Mouse (Mus musculus) MEL (cell line): ENCODE data around the gene Prps1l3. TPM values are rescaled to one million over a fixed set of nuclear protein-coding genes. Genes with fewer than 3 reads are reported as not detected.

Source experiments
- DNase-seq: peaks from one replicate; pipeline ENCODE4 v3.0.0; 2011; ENCODE audit warnings: low read depth, low spot score
- H3K27ac ChIP-seq: 2 replicates; pipeline ENCODE4 v1.5.1; 2012; ENCODE audit warnings: low read depth, mild to moderate bottlenecking, control low read depth, low read length, moderate library complexity; ENCODE audit not compliant: control insufficient read depth
- H3K27me3 ChIP-seq, 2 experiments: fragments of 150-350 bp in 1 of 2; sonication (generic) in 1 of 2; 2 replicates each; pipeline ENCODE4 v1.6.1; 2012; ENCODE audit warnings: low read length in 2 of 2, mild to moderate bottlenecking in 2 of 2, improper control_type of control experiment in 1 of 2, moderate library complexity in 1 of 2; ENCODE audit not compliant: insufficient read depth in 2 of 2, control insufficient read depth in 1 of 2
- H3K36me3 ChIP-seq, 2 experiments: 2 replicates each; pipeline ENCODE4 v1.6.1; 2012 to 2014; ENCODE audit warnings: low read length in 2 of 2, improper control_type of control experiment in 1 of 2, inconsistent platforms in 1 of 2, mild to moderate bottlenecking in 1 of 2; ENCODE audit not compliant: insufficient read depth in 2 of 2, control insufficient read depth in 1 of 2
- H3K4me1 ChIP-seq, 2 experiments: fragments of 150-350 bp in 1 of 2; sonication (generic) in 1 of 2; 2 replicates each; pipeline ENCODE4 v1.6.1; 2012; ENCODE audit warnings: low read length in 2 of 2, improper control_type of control experiment in 1 of 2, mild to moderate bottlenecking in 1 of 2; ENCODE audit not compliant: insufficient read depth in 2 of 2, control insufficient read depth in 1 of 2
- H3K4me3 ChIP-seq, 2 experiments: fragments of 150-350 bp in 1 of 2; sonication (generic) in 1 of 2; 2 replicates each; pipeline ENCODE4 v1.5.1; 2012; ENCODE audit warnings: low read depth in 2 of 2, low read length in 2 of 2, mild to moderate bottlenecking in 2 of 2, moderate library complexity in 2 of 2, control low read depth in 1 of 2, improper control_type of control experiment in 1 of 2; ENCODE audit not compliant: control insufficient read depth in 1 of 2, insufficient read depth in 1 of 2
- H3K79me2 ChIP-seq: 2 replicates; pipeline ENCODE4 v1.6.1; 2012; ENCODE audit warnings: mild to moderate bottlenecking, low read length, moderate library complexity; ENCODE audit not compliant: control insufficient read depth, poor library complexity, insufficient read depth
- H3K9ac ChIP-seq: 2 replicates; pipeline ENCODE4 v1.6.1; 2012; ENCODE audit warnings: low read depth, mild to moderate bottlenecking, control low read depth, low read length, moderate library complexity; ENCODE audit not compliant: control insufficient read depth, poor library complexity, severe bottlenecking
- H3K9me3 ChIP-seq: fragments of 150-350 bp; sonication (generic); replicated peaks from 2 replicates; pipeline ENCODE4 v1.6.1; 2012; ENCODE audit warnings: mild to moderate bottlenecking, low read length, improper control_type of control experiment, moderate library complexity; ENCODE audit not compliant: insufficient read depth
- CHD1 ChIP-seq: IDR thresholded peaks from 2 replicates; pipeline ENCODE4 v1.6.1; 2012; ENCODE audit warnings: low read depth, mild to moderate bottlenecking, inconsistent platforms, low read length, improper control_type of control experiment
- CHD2 ChIP-seq: IDR thresholded peaks from 2 replicates; pipeline ENCODE4 v1.6.1; 2011; ENCODE audit warnings: low read length, improper control_type of control experiment
- CTCF ChIP-seq, 3 experiments: IDR thresholded peaks in 2 of 3; conservative IDR thresholded peaks in 1 of 3; 2 replicates each; pipeline ENCODE4 v1.5.1; 2011 to 2012; ENCODE audit warnings: low read length in 3 of 3, low read depth in 2 of 3, mild to moderate bottlenecking in 2 of 3, improper control_type of control experiment in 1 of 3, inconsistent platforms in 1 of 3, mixed read lengths in 1 of 3, moderate library complexity in 1 of 3; ENCODE audit not compliant: control insufficient read depth in 1 of 3, insufficient read depth in 1 of 3, poor library complexity in 1 of 3, severe bottlenecking in 1 of 3
- E2F4 ChIP-seq: IDR thresholded peaks from 2 replicates; pipeline ENCODE4 v1.6.1; 2011; ENCODE audit warnings: low read depth, low read length, improper control_type of control experiment, borderline replicate concordance
- ELF1 ChIP-seq: IDR thresholded peaks from 2 replicates; pipeline ENCODE4 v1.6.1; 2014; ENCODE audit warnings: low read depth, mild to moderate bottlenecking, inconsistent platforms, low read length, improper control_type of control experiment, moderate library complexity
- EP300 ChIP-seq, 2 experiments: IDR thresholded peaks; 2 replicates each; pipeline ENCODE4 v1.6.1; 2011; ENCODE audit warnings: improper control_type of control experiment in 2 of 2, low read length in 2 of 2, low read depth in 1 of 2, mild to moderate bottlenecking in 1 of 2
- ETS1 ChIP-seq: IDR thresholded peaks from 2 replicates; pipeline ENCODE4 v1.6.1; 2012; ENCODE audit warnings: low read depth, mild to moderate bottlenecking, inconsistent platforms, low read length, improper control_type of control experiment, moderate library complexity
- GABPA ChIP-seq: IDR thresholded peaks from 2 replicates; pipeline ENCODE4 v1.6.1; 2012; ENCODE audit warnings: low read depth, mild to moderate bottlenecking, inconsistent platforms, low read length, improper control_type of control experiment, moderate library complexity
- GATA1 ChIP-seq: IDR thresholded peaks from 2 replicates; pipeline ENCODE4 v1.6.1; 2011; ENCODE audit warnings: low read depth, low read length, improper control_type of control experiment
- JUND ChIP-seq: IDR thresholded peaks from 2 replicates; pipeline ENCODE4 v1.6.1; 2011; ENCODE audit warnings: low read depth, mild to moderate bottlenecking, improper control_type of control experiment, low read length
- KAT2A ChIP-seq: conservative IDR thresholded peaks from 2 replicates; pipeline ENCODE4 v1.6.1; 2012; ENCODE audit warnings: low read depth, low read length, improper control_type of control experiment, inconsistent platforms
- MAFK ChIP-seq: IDR thresholded peaks from 2 replicates; pipeline ENCODE4 v1.6.1; 2011; ENCODE audit warnings: low read depth, mild to moderate bottlenecking, low read length, improper control_type of control experiment, borderline replicate concordance
- MAX ChIP-seq: IDR thresholded peaks from 2 replicates; pipeline ENCODE4 v1.6.1; 2011; ENCODE audit warnings: low read length, improper control_type of control experiment
- MAZ ChIP-seq: IDR thresholded peaks from 2 replicates; pipeline ENCODE4 v1.6.1; 2012; ENCODE audit warnings: low read depth, mild to moderate bottlenecking, inconsistent platforms, low read length, improper control_type of control experiment
- MEF2A ChIP-seq: IDR thresholded peaks from 2 replicates; pipeline ENCODE4 v1.6.1; 2014; ENCODE audit warnings: low read depth, mild to moderate bottlenecking, inconsistent platforms, low read length, improper control_type of control experiment; ENCODE audit not compliant: poor library complexity, insufficient replicate concordance, severe bottlenecking; ENCODE audit errors: extremely low read depth
- MXI1 ChIP-seq: IDR thresholded peaks from 2 replicates; pipeline ENCODE4 v1.6.1; 2011; ENCODE audit warnings: mild to moderate bottlenecking, low read depth, low read length, improper control_type of control experiment
- MYB ChIP-seq: IDR thresholded peaks from 2 replicates; pipeline ENCODE4 v1.6.1; 2011; ENCODE audit warnings: mild to moderate bottlenecking, low read depth, low read length, improper control_type of control experiment
- MYC ChIP-seq: IDR thresholded peaks from 2 replicates; pipeline ENCODE4 v1.6.1; 2011; ENCODE audit warnings: low read depth, mild to moderate bottlenecking, low read length, improper control_type of control experiment, moderate library complexity
- NRF1 ChIP-seq: IDR thresholded peaks from 2 replicates; pipeline ENCODE4 v1.6.1; 2014; ENCODE audit warnings: low read depth, mild to moderate bottlenecking, inconsistent platforms, low read length, improper control_type of control experiment, moderate library complexity; ENCODE audit not compliant: poor library complexity, insufficient read depth, severe bottlenecking
- POLR2A ChIP-seq, 2 experiments: IDR thresholded peaks; 2 replicates each; pipeline ENCODE4 v1.6.1; 2011 to 2012; ENCODE audit warnings: low read length in 2 of 2, mild to moderate bottlenecking in 2 of 2, control low read depth in 1 of 2, improper control_type of control experiment in 1 of 2, low read depth in 1 of 2, moderate library complexity in 1 of 2; ENCODE audit not compliant: control insufficient read depth in 1 of 2, insufficient read depth in 1 of 2, poor library complexity in 1 of 2
- POLR2AphosphoS5 ChIP-seq: IDR thresholded peaks from 2 replicates; pipeline ENCODE4 v1.6.1; 2012; ENCODE audit warnings: low read depth, borderline replicate concordance, mild to moderate bottlenecking, inconsistent platforms, low read length, moderate library complexity, mixed read lengths
- RAD21 ChIP-seq: IDR thresholded peaks from 2 replicates; pipeline ENCODE4 v1.6.1; 2011; ENCODE audit warnings: mild to moderate bottlenecking, low read depth, low read length, improper control_type of control experiment
- RCOR1 ChIP-seq: IDR thresholded peaks from 2 replicates; pipeline ENCODE4 v1.6.1; 2012; ENCODE audit warnings: low read depth, mild to moderate bottlenecking, inconsistent platforms, low read length, improper control_type of control experiment
- SIN3A ChIP-seq: IDR thresholded peaks from 2 replicates; pipeline ENCODE4 v1.6.1; 2012; ENCODE audit warnings: low read length, improper control_type of control experiment, inconsistent platforms
- SMC3 ChIP-seq: IDR thresholded peaks from 2 replicates; pipeline ENCODE4 v1.6.1; 2011; ENCODE audit warnings: low read depth, low read length, improper control_type of control experiment
- TAL1 ChIP-seq: IDR thresholded peaks from 2 replicates; pipeline ENCODE4 v1.6.1; 2012; ENCODE audit warnings: mild to moderate bottlenecking, inconsistent platforms, low read length, moderate library complexity, mixed read lengths
- TBP ChIP-seq: IDR thresholded peaks from 2 replicates; pipeline ENCODE4 v1.8.0; 2011; ENCODE audit warnings: low read depth, low read length, improper control_type of control experiment
- TCF12 ChIP-seq: IDR thresholded peaks from 2 replicates; pipeline ENCODE4 v1.6.1; 2014; ENCODE audit warnings: low read depth, mild to moderate bottlenecking, inconsistent platforms, low read length, improper control_type of control experiment, moderate library complexity
- UBTF ChIP-seq: IDR thresholded peaks from 2 replicates; pipeline ENCODE4 v1.6.1; 2012; ENCODE audit warnings: low read depth, mild to moderate bottlenecking, inconsistent platforms, low read length, improper control_type of control experiment, moderate library complexity, borderline replicate concordance; ENCODE audit not compliant: insufficient read depth
- USF2 ChIP-seq, 2 experiments: IDR thresholded peaks; 2 replicates each; pipeline ENCODE4 v1.6.1; 2011 to 2012; ENCODE audit warnings: improper control_type of control experiment in 2 of 2, low read length in 2 of 2, borderline replicate concordance in 1 of 2, inconsistent platforms in 1 of 2, low read depth in 1 of 2, mild to moderate bottlenecking in 1 of 2; ENCODE audit not compliant: insufficient read depth in 1 of 2
- ZKSCAN1 ChIP-seq: IDR thresholded peaks from 2 replicates; pipeline ENCODE4 v1.6.1; 2012; ENCODE audit warnings: low read depth, mild to moderate bottlenecking, inconsistent platforms, low read length, improper control_type of control experiment, moderate library complexity
- ZMIZ1 ChIP-seq: IDR thresholded peaks from 2 replicates; pipeline ENCODE4 v1.6.1; 2012; ENCODE audit warnings: low read depth, mild to moderate bottlenecking, inconsistent platforms, low read length, improper control_type of control experiment, moderate library complexity
- ZNF384 ChIP-seq: IDR thresholded peaks from 2 replicates; pipeline ENCODE4 v1.6.1; 2012; ENCODE audit warnings: low read depth, mild to moderate bottlenecking, inconsistent platforms, low read length, improper control_type of control experiment
- polyA plus RNA-seq, 2 experiments: library from polyadenylated mRNA; stranded (reverse) in 1 of 2; unstranded in 1 of 2; fragments of >175 nt in 1 of 2; fragments of >200 nt in 1 of 2; gene quantifications; 2 replicates each; pipeline versions ENCODE4 v1.2.1 to v1.2.4; 2012; ENCODE audit warnings: low replicate concordance in 2 of 2, low read depth in 1 of 2; ENCODE audit not compliant: insufficient read length in 2 of 2, insufficient read depth in 1 of 2, missing spikeins in 1 of 2
- total RNA-seq: library from RNA; depleted of rRNA; stranded (reverse); fragments of 300-350 nt; gene quantifications from 2 replicates; pipeline ENCODE4 v1.2.3, GENCODE M21; 2012

The Prps1l3 gene
- total and polyA plus RNA-seq, 3 experiments: 52.6 to 81.2 TPM; not detected in 1

GRCm38 (mm10) chr12:57243671-57244495 lies 13.7 kb downstream of the Prps1l3 start:
- Histone ChIP-seq H3K27ac (no peak overlapping the region), H3K9me3 (no peaks in the 10 kb centered on the region), H3K27me3 (no peaks in the 10 kb centered on the region), H3K4me3 (no peak overlapping the region), H3K79me2 (peaks cover 17% of the 10 kb centered on the region), H3K36me3 (peaks cover 18 to 21% of the 10 kb centered on the region in 2 experiments), H3K9ac (no peak overlapping the region), H3K4me1 (peaks cover 3 to 7% of the 10 kb centered on the region in 2 experiments; a peak in 3 of 4 replicates)
- no peak for TF ChIP-seq MAFK
- no peak for TF ChIP-seq USF2 (IDR thresholded peaks at IDR 0.05; ENCODE audit: borderline replicate concordance in 1 of 2, insufficient read depth in 1 of 2, low read depth in 1 of 2, low read length in 2 of 2)
- no peak for TF ChIP-seq ELF1
- TF ChIP-seq SIN3A: no peak
- no peak for TF ChIP-seq CTCF (IDR thresholded peaks at IDR 0.05 in 2 of 3, conservative IDR thresholded peaks at IDR 0.05 in 1 of 3; ENCODE audit: control insufficient read depth in 1 of 3, insufficient read depth in 1 of 3, low read depth in 2 of 3, low read length in 3 of 3, poor library complexity in 1 of 3, severe bottlenecking in 1 of 3)
- TF ChIP-seq MAZ: no peak
- no peak for TF ChIP-seq MXI1
- peak; percentile 32 to 43; a peak in 2 of 4 replicates for TF ChIP-seq EP300 (IDR thresholded peaks at IDR 0.05; ENCODE audit: low read depth in 1 of 2, low read length in 2 of 2)
- no peak for TF ChIP-seq E2F4
- TF ChIP-seq TCF12: peak; percentile 63
- 0 out of 2 replicates have a peak, but pooled peaks have one; percentile 25 for TF ChIP-seq ETS1
- no peak for TF ChIP-seq RAD21
- TF ChIP-seq SMC3: no peak
- no peak for TF ChIP-seq GABPA
- no peak for TF ChIP-seq CHD2
- TF ChIP-seq POLR2AphosphoS5: no peak
- no peak for TF ChIP-seq ZMIZ1
- no peak for TF ChIP-seq JUND
- TF ChIP-seq ZNF384: no peak
- no peak for TF ChIP-seq MAX
- peak; percentile 92 for TF ChIP-seq RCOR1
- TF ChIP-seq KAT2A: no peak
- no peak for TF ChIP-seq POLR2A (IDR thresholded peaks at IDR 0.05; ENCODE audit: control insufficient read depth in 1 of 2, insufficient read depth in 1 of 2, low read depth in 1 of 2, low read length in 2 of 2, poor library complexity in 1 of 2)
- TF ChIP-seq MYB: no peak
- TF ChIP-seq ZKSCAN1: no peak
- peak; percentile 56 for TF ChIP-seq GATA1
- no peak for TF ChIP-seq MYC
- no peak for TF ChIP-seq TBP
- no peak for TF ChIP-seq UBTF
- peak; percentile 44 for TF ChIP-seq TAL1
- TF ChIP-seq NRF1: no peak
- TF ChIP-seq MEF2A: no peak
- TF ChIP-seq CHD1: no peak
- peak; percentile 57 for DNase-seq
